Mouse (Mus musculus) stomach, embryonic 16.5 days (tissue): Measurements from ENCODE around the gene Pcp4l1. TPM values are rescaled to one million over a fixed set of nuclear protein-coding genes. Genes with fewer than 3 reads are reported as not detected.
A peak's percentile ranks its signal among the peaks of the same experiment; 100 is the strongest.

ENCODE experiments used
- ATAC-seq: fragments of 200-750 bp; cut with Nextera tagmentation; 2 replicates; pipeline ENCODE4 v1.8.0; 2017; ENCODE audit warnings: moderate number of reproducible peaks, moderate TSS enrichment; ENCODE audit not compliant: insufficient read depth, low FRiP score
- H3K27ac ChIP-seq: fragments of 300-500 bp; sonication (generic); 2 replicates; pipeline ENCODE4 v1.5.1; 2014; ENCODE audit warnings: low read length
- H3K27me3 ChIP-seq: fragments of 300-500 bp; sonication (generic); 2 replicates; pipeline ENCODE4 v1.6.1; 2014; ENCODE audit warnings: low read length, control low read depth, mixed read lengths; ENCODE audit not compliant: control insufficient read depth, insufficient read depth
- H3K36me3 ChIP-seq: fragments of 300-500 bp; sonication (generic); 2 replicates; pipeline ENCODE4 v1.6.1; 2014; ENCODE audit warnings: low read length; ENCODE audit not compliant: control insufficient read depth, insufficient read depth
- H3K4me1 ChIP-seq: fragments of 300-500 bp; sonication (generic); 2 replicates; pipeline ENCODE4 v1.6.1; 2014; ENCODE audit warnings: low read length, control low read depth, mixed read lengths; ENCODE audit not compliant: control insufficient read depth, insufficient read depth
- H3K4me2 ChIP-seq: fragments of 300-500 bp; sonication (generic); 2 replicates; pipeline ENCODE4 v1.6.1; 2014; ENCODE audit warnings: low read depth, low read length, mixed read lengths
- H3K4me3 ChIP-seq: fragments of 300-500 bp; sonication (generic); replicated peaks from 2 replicates; pipeline ENCODE4 v1.5.1; 2014; ENCODE audit warnings: mild to moderate bottlenecking, low read length
- H3K9ac ChIP-seq: fragments of 300-500 bp; sonication (generic); 2 replicates; pipeline ENCODE4 v1.6.1; 2014; ENCODE audit warnings: low read length
- H3K9me3 ChIP-seq: fragments of 300-500 bp; sonication (generic); replicated peaks from 2 replicates; pipeline ENCODE4 v1.6.1; 2016; ENCODE audit warnings: low read length, control low read depth; ENCODE audit not compliant: control insufficient read depth
- WGBS: fragments of 180-500 bp; shearing (Covaris S2); extraction: QIAGEN DNeasy Blood & Tissue Kit; methylation state at CpG from one replicate; pipeline ENCODE4 v1.1.7; 2014; 5-methylcytosine and 5-hydroxymethylcytosine counted together
- polyA plus RNA-seq: library from polyadenylated mRNA; unstranded; fragments of >200 nt; fragmentation: Nextera tagmentation; extraction: Ambion mirVana; gene quantifications from 2 replicates; pipeline ENCODE4 v1.2.1, GENCODE M21; 2015

Pcp4l1 gene
- polyA plus RNA-seq, 1 experiment from 2014 or later: 44.3 TPM

GRCm38 (mm10) chr1:171223796-171224195 is 27.7 kb upstream of the Pcp4l1 start:
- peaks cover 15% of the 10 kb centered on the region for H3K4me1 ChIP-seq
- peaks cover 4% of the 10 kb centered on the region; the same call in 1 of the 2 replicates for H3K36me3 ChIP-seq
- no peak overlapping the region for H3K27ac ChIP-seq
- no peak overlapping the region for H3K9ac ChIP-seq
- H3K4me3 ChIP-seq: no peak overlapping the region
- no peak for ATAC-seq
- no peaks in the 10 kb centered on the region for H3K9me3 ChIP-seq
- 69% methylated on average over 2 of the region's 2 CpGs for WGBS
- no peak overlapping the region for H3K4me2 ChIP-seq
- no peaks in the 10 kb centered on the region for H3K27me3 ChIP-seq

GRCm38 (mm10) chr1:171223168-171223567 is 27.1 kb upstream of the Pcp4l1 start:
- H3K4me3 ChIP-seq: peak overlapping the region; percentile 65
- ATAC-seq: no peak
- WGBS: 73% methylated on average over 6 of the region's 6 CpGs
- peak overlapping the region; percentile 72 for H3K9ac ChIP-seq
- peak overlapping the region; percentile 77 for H3K27ac ChIP-seq
- H3K4me2 ChIP-seq: peak overlapping the region; percentile 53
- H3K36me3 ChIP-seq: peaks cover 10% of the 10 kb centered on the region; the same call in 1 of the 2 replicates
- H3K4me1 ChIP-seq: peaks cover 15% of the 10 kb centered on the region
- H3K9me3 ChIP-seq: no peaks in the 10 kb centered on the region
- H3K27me3 ChIP-seq: no peaks in the 10 kb centered on the region

- Histone ChIP-seq H3K27me3 (no peaks in the 10 kb centered on the region), H3K36me3 (peaks cover 10% of the 10 kb centered on the region; the same call in 1 of the 2 replicates), H3K4me1 (peaks cover 15% of the 10 kb centered on the region), H3K4me3 (peak within 1 kb of the TSS; percentile 65), H3K9me3 (no peaks in the 10 kb centered on the region), H3K4me2 (peak within 1 kb of the TSS; percentile 81), H3K9ac (peak within 1 kb of the TSS; percentile 73), H3K27ac (peak within 1 kb of the TSS; percentile 77)
- 2% methylated on average over 28 of the region's 28 CpGs for WGBS
- ATAC-seq: peak; percentile 99
Measured at GRCm38 (mm10) chr1:171222238-171223155, 26.4 kb upstream of the Pcp4l1 start, which contains the start of gene Tomm40l. Gene Tomm40l (minus strand): TSS chr1:171222514.

GRCm38 (mm10) chr1:171221281-171222193 is 25.5 kb upstream of the Pcp4l1 start:
- no peaks in the 10 kb centered on the region for H3K9me3 ChIP-seq
- peak overlapping the region; percentile 81 for H3K4me2 ChIP-seq
- peaks cover 15% of the 10 kb centered on the region for H3K4me1 ChIP-seq
- peaks cover 10% of the 10 kb centered on the region; the same call in 1 of the 2 replicates for H3K36me3 ChIP-seq
- 0 out of 2 replicates have a peak, but pooled peaks have one; percentile 0 for ATAC-seq
- 6% methylated on average over 22 of the region's 22 CpGs for WGBS
- peak overlapping the region; percentile 11; the same call in 1 of the 2 replicates for H3K27ac ChIP-seq
- peak overlapping the region; percentile 73 for H3K9ac ChIP-seq
- no peaks in the 10 kb centered on the region for H3K27me3 ChIP-seq
- H3K4me3 ChIP-seq: peak overlapping the region; percentile 65

- Histone ChIP-seq H3K9me3 (no peaks in the 10 kb centered on the region), H3K4me2 (peak overlapping the region; percentile 81), H3K4me3 (no peak overlapping the region; the same call in 1 of the 2 replicates), H3K4me1 (peaks cover 15% of the 10 kb centered on the region), H3K27ac (no peak overlapping the region), H3K9ac (no peak overlapping the region), H3K36me3 (peaks cover 10% of the 10 kb centered on the region; the same call in 1 of the 2 replicates), H3K27me3 (no peaks in the 10 kb centered on the region)
- WGBS: 9% methylated on average over 10 of the region's 10 CpGs
- ATAC-seq: no peak
Measured at GRCm38 (mm10) chr1:171220871-171221270, 24.8 kb upstream of the Pcp4l1 start.

GRCm38 (mm10) chr1:171216241-171216955 is 20.3 kb upstream of the Pcp4l1 start:
- no peaks in the 10 kb centered on the region for H3K9me3 ChIP-seq
- no peak overlapping the region for H3K4me3 ChIP-seq
- no peak overlapping the region for H3K4me2 ChIP-seq
- no peaks in the 10 kb centered on the region for H3K27me3 ChIP-seq
- no peak overlapping the region for H3K27ac ChIP-seq
- H3K9ac ChIP-seq: no peak overlapping the region
- peaks cover 10% of the 10 kb centered on the region; the same call in 1 of the 2 replicates for H3K36me3 ChIP-seq
- WGBS: 86% methylated on average over 18 of the region's 18 CpGs
- H3K4me1 ChIP-seq: peaks cover 6% of the 10 kb centered on the region
- ATAC-seq: no peak

GRCm38 (mm10) chr1:171213801-171214496 is 17.9 kb upstream of the Pcp4l1 start, which contains the start of gene Nr1i3:
Gene Nr1i3 (plus strand): TSS chr1:171213970.
- H3K27ac ChIP-seq: no peak within 1 kb of the TSS
- no peaks in the 10 kb centered on the region for H3K27me3 ChIP-seq
- WGBS: 71% methylated on average over 10 of the region's 10 CpGs
- no peaks in the 10 kb centered on the region for H3K9me3 ChIP-seq
- H3K4me2 ChIP-seq: no peak within 1 kb of the TSS
- H3K36me3 ChIP-seq: peaks cover 7% of the 10 kb centered on the region; the same call in 1 of the 2 replicates
- H3K9ac ChIP-seq: no peak within 1 kb of the TSS
- no peak within 1 kb of the TSS for H3K4me3 ChIP-seq
- no peaks in the 10 kb centered on the region for H3K4me1 ChIP-seq
- peak; percentile 61; the same call in 1 of the 2 replicates for ATAC-seq

GRCm38 (mm10) chr1:171212854-171213253 is 16.8 kb upstream of the Pcp4l1 start:
- WGBS: 41% methylated on average over 3 of the region's 3 CpGs

More at GRCm38 (mm10) chr1:171212854-171213253, 16.8 kb upstream of the Pcp4l1 start:
- Histone ChIP-seq H3K36me3 (no peaks in the 10 kb centered on the region), H3K27ac (no peak overlapping the region), H3K4me2 (no peak overlapping the region), H3K4me3 (no peak overlapping the region), H3K9me3 (no peaks in the 10 kb centered on the region), H3K9ac (no peak overlapping the region), H3K27me3 (no peaks in the 10 kb centered on the region), H3K4me1 (no peaks in the 10 kb centered on the region)
- no peak for ATAC-seq
